24 mouse cellular contexts compared by ENCODE assay signal in genomic region chr12:75702739-75703122, GRCm38 (mm10). TPM values are rescaled to one million over a fixed set of nuclear protein-coding genes. Genes with fewer than 3 reads are reported as not detected.
A peak's percentile ranks its signal among the peaks of the same experiment; 100 is the strongest.
DNase-seq lines count a peak whose midpoint lies in the region; ATAC-seq and TF ChIP-seq lines count a peak whose summit lies in the region.
"Had no signal": no experiment of that assay in that cellular context is flagged by ENCODE, and none has a peak within 500 bp of the region (broad histone marks: within the 10 kb centered on the region; RNA-seq: fewer than 3 reads in every experiment).

No protein-coding gene starts in this region.

- no peak overlapping the region for H3K27ac ChIP-seq in heart, embryonic 14.5 days (replicated peaks in 1 of 2; ENCODE audit: control insufficient read depth in 1 of 2, insufficient read depth in 1 of 2, low read depth in 2 of 2, low read length in 2 of 2)
- no peak overlapping the region for H3K27ac ChIP-seq in forebrain, embryonic 12.5 days
- H3K27ac ChIP-seq: hindbrain, embryonic 14.5 days; left cerebral cortex, adult 2 months; limb, embryonic 13.5 days; lung, embryonic 15.5 days; midbrain, embryonic 12.5 days; neural tube, embryonic 13.5 days had no signal

- peaks cover 7% of the 10 kb centered on the region; the same call in 1 of the 2 replicates for H3K9me3 ChIP-seq in heart, embryonic 14.5 days (ENCODE audit: control insufficient read depth, low read length)
- 0 out of 2 replicates have a peak, but pooled peaks cover 4% of the 10 kb centered on the region for H3K9me3 ChIP-seq in forebrain, embryonic 12.5 days
- H3K9me3 ChIP-seq: heart, embryonic 15.5 days; lung, embryonic 15.5 days had no signal

- 73% methylated on average over 3 of the region's 3 CpGs for WGBS in heart, embryonic 14.5 days
- 96% methylated on average over 3 of the region's 3 CpGs for WGBS in forebrain, embryonic 12.5 days

- no peaks in the 10 kb centered on the region for H3K79me2 ChIP-seq in myocyte (ENCODE audit: control insufficient read depth, insufficient read depth)

- no peak for TF ChIP-seq POLR2A in myocyte (IDR thresholded peaks at IDR 0.05; ENCODE audit: insufficient read length, low read depth)

- H3ac ChIP-seq in myocyte (ENCODE audit: control insufficient read depth, insufficient read length): no peak overlapping the region

- H3K9ac ChIP-seq in heart, embryonic 14.5 days (ENCODE audit: low read length): no peak overlapping the region
- no peak overlapping the region for H3K9ac ChIP-seq in forebrain, embryonic 12.5 days
- H3K9ac ChIP-seq: hindbrain, embryonic 14.5 days; limb, embryonic 13.5 days; lung, embryonic 15.5 days; midbrain, embryonic 12.5 days had no signal

- no peak for ATAC-seq in heart, embryonic 14.5 days (ENCODE audit: insufficient number of reproducible peaks, insufficient read depth, low FRiP score, low read depth)
- no peak for ATAC-seq in forebrain, embryonic 12.5 days (ENCODE audit: low FRiP score)
- ATAC-seq: CD4-positive, CD25-positive, alpha-beta regulatory T cell, adult 4 months; forebrain, embryonic 14.5 days; inflammation-experienced regulatory T-cells, adult 6 months had no signal

- H3K4me3 ChIP-seq in heart, embryonic 14.5 days (ENCODE audit: control insufficient read depth in 1 of 2, insufficient read depth in 1 of 2, low read depth in 1 of 2, low read length in 2 of 2): no peak overlapping the region
- peak overlapping the region; percentile 18 for H3K4me3 ChIP-seq in myocyte
- no peak overlapping the region for H3K4me3 ChIP-seq in forebrain, embryonic 12.5 days (replicated peaks)
- H3K4me3 ChIP-seq: megakaryocyte, embryonic 14.5 days; midbrain, embryonic 12.5 days had no signal

- peak; percentile 51 for DNase-seq in adrenal gland, adult 2 months
- DNase-seq in adrenal gland, postnatal 14 days: no peak
- DNase-seq in heart, postnatal 4 days: no peak
- DNase-seq in NIH3T3 (ENCODE audit: low read depth): peak; percentile 93
- no peak for DNase-seq in embryo, embryonic 10 days (ENCODE audit: low spot score)
- DNase-seq: cerebellum, adult 11-12 months; cerebellum, adult 9-11 months; kidney, adult 11 months; lung, postnatal 4 days; thymus, postnatal 4 days had no signal

- no peaks in the 10 kb centered on the region for H3K27me3 ChIP-seq in heart, embryonic 14.5 days (ENCODE audit: control insufficient read depth, insufficient read depth, low read length)
- no peaks in the 10 kb centered on the region for H3K27me3 ChIP-seq in myocyte (ENCODE audit: control insufficient read depth, insufficient read depth, insufficient read length)
- no peaks in the 10 kb centered on the region for H3K27me3 ChIP-seq in forebrain, embryonic 12.5 days
- H3K27me3 ChIP-seq: heart, embryonic 15.5 days; limb, embryonic 13.5 days; lung, embryonic 15.5 days; megakaryocyte, embryonic 14.5 days; midbrain, embryonic 12.5 days; neural tube, embryonic 13.5 days had no signal

- H3K4me2 ChIP-seq in heart, embryonic 14.5 days (ENCODE audit: low read length): peak overlapping the region; percentile 69; the same call in 1 of the 2 replicates
- H3K4me2 ChIP-seq in myocyte (ENCODE audit: low read depth): peak overlapping the region; percentile 95
- H3K4me2 ChIP-seq in forebrain, embryonic 12.5 days: no peak overlapping the region

- no peaks in the 10 kb centered on the region for H3K36me3 ChIP-seq in heart, embryonic 14.5 days (ENCODE audit: control insufficient read depth, insufficient read depth, low read length)
- H3K36me3 ChIP-seq in myocyte (ENCODE audit: control insufficient read depth, insufficient read depth): no peaks in the 10 kb centered on the region
- H3K36me3 ChIP-seq in forebrain, embryonic 12.5 days (replicated peaks): no peaks in the 10 kb centered on the region
- H3K36me3 ChIP-seq: heart, embryonic 15.5 days; limb, embryonic 13.5 days; lung, embryonic 15.5 days; midbrain, embryonic 12.5 days; neural tube, embryonic 13.5 days had no signal

- peaks cover 8 to 12% of the 10 kb centered on the region in 2 experiments for H3K4me1 ChIP-seq in heart, embryonic 14.5 days (ENCODE audit: control insufficient read depth in 2 of 2, insufficient read depth in 2 of 2, low read length in 2 of 2)
- peaks cover 9% of the 10 kb centered on the region; the same call in 1 of the 2 replicates for H3K4me1 ChIP-seq in forebrain, embryonic 12.5 days

TF ChIP-seq in myocyte, 11 proteins besides CTCF, POLR2A, EP300 and RAD21:
- no peak for TF ChIP-seq MYOG (IDR thresholded peaks at IDR 0.05; ENCODE audit: control insufficient read depth in 1 of 3, insufficient read depth in 1 of 3, insufficient read length in 2 of 3, low read depth in 2 of 3)
- TF ChIP-seq TCF12 (IDR thresholded peaks at IDR 0.05; ENCODE audit: insufficient read depth, poor library complexity, severe bottlenecking): no peak
- peak; percentile 99 for TF ChIP-seq CEBPB (IDR thresholded peaks at IDR 0.05; ENCODE audit: insufficient read depth, poor library complexity, severe bottlenecking)
- no peak for TF ChIP-seq SRF (IDR thresholded peaks at IDR 0.05; ENCODE audit: control insufficient read depth, insufficient read length, low read depth)
- TF ChIP-seq TCF3 (IDR thresholded peaks at IDR 0.05; ENCODE audit: insufficient read length, low read depth): no peak
- no peak for TF ChIP-seq POLR2AphosphoS2 (IDR thresholded peaks at IDR 0.05; ENCODE audit: insufficient read length, low read depth)

RNA-seq across cellular contexts. Expression of gene Sgpp1, which starts 32.8 kb away (rescaled TPM):
- 100 to 1,000 TPM; 141 to 178 TPM for total RNA-seq in adrenal gland, adult 2 months (2021)
- polyA plus RNA-seq in adrenal gland, adult 2 months (2012; rRNA removed): 143 and 152 TPM in 2 replicates
- 89.2 and 93.5 TPM in 2 replicates for total RNA-seq in adrenal gland, postnatal 14 days (2021)
- polyA plus RNA-seq in heart, embryonic 14.5 days (2014; fragmentation: Nextera tagmentation; extraction: Ambion mirVana): 22.5 and 25.3 TPM in 2 replicates
- 10 to 100 TPM; 18.3 to 20.0 TPM for total RNA-seq in heart, postnatal 4 days (2021)
- polyA plus RNA-seq in myocyte (2012; fragmentation: generic; extraction: Trizol): 4.9 TPM
- polyA plus RNA-seq in forebrain, embryonic 12.5 days (2016; fragmentation: Nextera tagmentation; extraction: Ambion mirVana): 11.6 and 12.6 TPM in 2 replicates

RNA-seq across cellular contexts. Expression of gene Wdr89, which starts 33.4 kb away (rescaled TPM):
- total RNA-seq in adrenal gland, adult 2 months (2021): 1 to 10 TPM; 3.2 to 4.9 TPM
- polyA plus RNA-seq in adrenal gland, adult 2 months (2012; rRNA removed): 1.5 and 2.0 TPM in 2 replicates
- total RNA-seq in adrenal gland, postnatal 14 days (2021): 3.6 and 5.0 TPM in 2 replicates
- 7.6 and 7.8 TPM in 2 replicates for polyA plus RNA-seq in heart, embryonic 14.5 days (2014; fragmentation: Nextera tagmentation; extraction: Ambion mirVana)
- total RNA-seq in heart, postnatal 4 days (2021): 1 to 10 TPM; 3.0 to 3.2 TPM
- polyA plus RNA-seq in myocyte (2012; fragmentation: generic; extraction: Trizol): 25.9 TPM
- polyA plus RNA-seq in forebrain, embryonic 12.5 days (2016; fragmentation: Nextera tagmentation; extraction: Ambion mirVana): 9.0 and 9.7 TPM in 2 replicates

Comparison
In these comparisons a context has a peak if more than half of its experiments do, and no peak if none do; other contexts are left out.
1. DNase-seq: peak in adrenal gland, adult 2 months (single experiment) and NIH3T3 (single experiment); none in adrenal gland, postnatal 14 days (single experiment), heart, postnatal 4 days (single experiment) and embryo, embryonic 10 days (single experiment).